Mouse (Mus musculus): ENCODE measurements around the gene Lypd6.

The Lypd6 gene

GRCm38 (mm10) chr2:50166082-50166481 lies 99.9 kb downstream of the Lypd6 start:
- DNase-seq (ENCODE audit: extremely low spot score) = no peak

GRCm38 (mm10) chr2:50173730-50174528 lies 107.7 kb downstream of the Lypd6 start:
- DNase-seq (ENCODE audit: extremely low spot score) = no peak

GRCm38 (mm10) chr2:50175709-50176108 lies 109.5 kb downstream of the Lypd6 start:
- DNase-seq (ENCODE audit: extremely low spot score) = no peak

GRCm38 (mm10) chr2:50179164-50179563 lies 112.9 kb downstream of the Lypd6 start:
- no peak for DNase-seq (ENCODE audit: extremely low spot score)

- DNase-seq (ENCODE audit: extremely low spot score) = no peak
Measured at GRCm38 (mm10) chr2:50180423-50180822, 114.2 kb downstream of the Lypd6 start.

- no peak for DNase-seq (ENCODE audit: extremely low spot score)
Measured at GRCm38 (mm10) chr2:50181332-50181731, 115.1 kb downstream of the Lypd6 start.

GRCm38 (mm10) chr2:50186711-50187405 lies 120.6 kb downstream of the Lypd6 start:
- DNase-seq (ENCODE audit: extremely low spot score) = no peak

GRCm38 (mm10) chr2:50188856-50189255 lies 122.6 kb downstream of the Lypd6 start:
- no peak for DNase-seq (ENCODE audit: extremely low spot score)

- no peak for DNase-seq (ENCODE audit: extremely low spot score)
Measured at GRCm38 (mm10) chr2:50196681-50197080, 130.5 kb downstream of the Lypd6 start.

GRCm38 (mm10) chr2:50197801-50198200 lies 131.6 kb downstream of the Lypd6 start:
- DNase-seq (ENCODE audit: extremely low spot score) = no peak

GRCm38 (mm10) chr2:50200541-50200940 lies 134.3 kb downstream of the Lypd6 start:
- DNase-seq (ENCODE audit: extremely low spot score) = no peak

- DNase-seq (ENCODE audit: extremely low spot score) = no peak
Measured at GRCm38 (mm10) chr2:50220574-50220973, 154.3 kb downstream of the Lypd6 start.

GRCm38 (mm10) chr2:50225019-50225418 lies 158.8 kb downstream of the Lypd6 start:
- no peak for DNase-seq (ENCODE audit: extremely low spot score)

GRCm38 (mm10) chr2:50233491-50233890 lies 167.3 kb downstream of the Lypd6 start:
- DNase-seq (ENCODE audit: extremely low spot score) = no peak

Data from embryo, embryonic 9.5 days (tissue).